Mouse (Mus musculus) midbrain, embryonic 12.5 days (tissue): ENCODE data around the gene Lin54. TPM values are rescaled to one million over a fixed set of nuclear protein-coding genes. Genes with fewer than 3 reads are reported as not detected.
A peak's percentile ranks its signal among the peaks of the same experiment; 100 is the strongest.
"Not testable (repeated sequence)": the region's sequence is repeated elsewhere in the genome, so short reads cannot be mapped to it uniquely, and the experiment has no call there.

Source experiments
- ATAC-seq: fragments of 200-750 bp; cut with Nextera tagmentation; 2 replicates; pipeline ENCODE4 v1.8.0; 2017; ENCODE audit warnings: low read depth, moderate TSS enrichment, moderate library complexity; ENCODE audit not compliant: low FRiP score
- H3K27ac ChIP-seq: fragments of 300-500 bp; sonication (generic); replicated peaks from 2 replicates; pipeline ENCODE4 v1.5.1; 2016; ENCODE audit warnings: mild to moderate bottlenecking
- H3K27me3 ChIP-seq: fragments of 300-500 bp; sonication (generic); 2 replicates; pipeline ENCODE4 v1.6.1; 2016; ENCODE audit warnings: mild to moderate bottlenecking
- H3K36me3 ChIP-seq: fragments of 300-500 bp; sonication (generic); 2 replicates; pipeline ENCODE4 v1.6.1; 2016
- H3K4me1 ChIP-seq: fragments of 300-500 bp; sonication (generic); 2 replicates; pipeline ENCODE4 v1.6.1; 2016
- H3K4me2 ChIP-seq: fragments of 300-500 bp; sonication (generic); replicated peaks from 2 replicates; pipeline ENCODE4 v1.6.1; 2016; ENCODE audit warnings: mild to moderate bottlenecking, moderate library complexity
- H3K4me3 ChIP-seq: fragments of 300-500 bp; sonication (generic); 2 replicates; pipeline ENCODE4 v1.5.1; 2016; ENCODE audit warnings: mild to moderate bottlenecking
- H3K9ac ChIP-seq: fragments of 300-500 bp; sonication (generic); replicated peaks from 2 replicates; pipeline ENCODE4 v1.6.1; 2016; ENCODE audit warnings: mild to moderate bottlenecking, moderate library complexity
- H3K9me3 ChIP-seq: fragments of 300-500 bp; sonication (generic); 2 replicates; pipeline ENCODE4 v1.6.1; 2016; ENCODE audit warnings: mild to moderate bottlenecking
- WGBS: fragments of 180-500 bp; shearing (Covaris S2); methylation state at CpG from one replicate; pipeline ENCODE4 v1.1.7; 2016; 5-methylcytosine and 5-hydroxymethylcytosine counted together
- polyA plus RNA-seq: library from polyadenylated mRNA; unstranded; fragments of >200 nt; fragmentation: Nextera tagmentation; extraction: Ambion mirVana; gene quantifications from 2 replicates; pipeline ENCODE4 v1.2.1, GENCODE M21; 2016

Lin54 gene
- polyA plus RNA-seq, 1 experiment from 2014 or later = 15.3 TPM

DNA sequence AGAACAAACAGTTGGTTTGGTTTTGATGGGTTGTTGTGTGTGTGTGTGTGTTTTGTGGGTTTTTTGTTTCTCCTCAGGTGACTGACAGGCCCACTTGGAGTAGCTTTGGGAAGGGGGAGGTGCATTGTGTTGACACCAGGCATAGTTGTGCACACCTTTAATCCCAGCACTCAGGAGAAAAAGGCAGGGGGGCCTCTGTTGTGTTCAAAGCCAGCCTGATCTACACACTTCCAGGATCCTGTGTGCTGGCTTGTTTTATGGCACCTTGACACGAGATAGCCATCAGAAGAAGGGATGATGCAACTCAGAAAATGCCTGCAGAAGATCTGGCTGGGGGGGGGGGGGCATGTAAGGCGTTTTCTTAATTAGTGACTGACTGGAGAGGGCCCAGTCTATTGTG, 69.5 kb downstream of the Lin54 start:
- Histone ChIP-seq H3K4me2 (no peak overlapping the region), H3K36me3 (peaks cover 21% of the 10 kb centered on the region), H3K4me3 (no peak overlapping the region), H3K9me3 (no peaks in the 10 kb centered on the region), H3K4me1 (peaks cover 30% of the 10 kb centered on the region), H3K27me3 (no peaks in the 10 kb centered on the region), H3K9ac (no peak overlapping the region), H3K27ac (no peak overlapping the region)
- 75% methylated on average over 2 of the region's 2 CpGs for WGBS
- no peak for ATAC-seq

DNA sequence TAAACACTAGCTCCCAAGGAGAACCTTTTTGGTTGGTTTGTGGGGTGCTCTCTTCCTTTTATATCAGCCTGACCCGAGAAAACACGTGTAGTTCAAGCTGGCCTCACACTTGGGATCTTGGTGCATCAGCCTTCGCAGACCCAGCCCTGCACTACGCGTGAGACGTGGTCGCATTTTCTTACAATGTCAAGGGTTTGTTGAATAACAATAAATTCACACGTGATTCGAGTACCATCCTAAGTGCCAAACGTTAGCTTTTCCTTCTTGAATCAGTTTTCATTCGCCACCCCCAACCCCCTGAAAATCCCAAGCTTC, 70.4 kb downstream of the Lin54 start:
- H3K4me3 ChIP-seq = peak overlapping the region; percentile 81
- ATAC-seq = peak; percentile 1; the same call in 1 of the 2 replicates
- no peaks in the 10 kb centered on the region for H3K27me3 ChIP-seq
- H3K4me1 ChIP-seq = peaks cover 38% of the 10 kb centered on the region
- H3K4me2 ChIP-seq = peak overlapping the region; percentile 73
- H3K9me3 ChIP-seq = no peaks in the 10 kb centered on the region
- peaks cover 30% of the 10 kb centered on the region for H3K36me3 ChIP-seq
- H3K9ac ChIP-seq = peak overlapping the region; percentile 80
- WGBS = 4% methylated on average over 11 of the region's 11 CpGs
- H3K27ac ChIP-seq = peak overlapping the region; percentile 91

DNA sequence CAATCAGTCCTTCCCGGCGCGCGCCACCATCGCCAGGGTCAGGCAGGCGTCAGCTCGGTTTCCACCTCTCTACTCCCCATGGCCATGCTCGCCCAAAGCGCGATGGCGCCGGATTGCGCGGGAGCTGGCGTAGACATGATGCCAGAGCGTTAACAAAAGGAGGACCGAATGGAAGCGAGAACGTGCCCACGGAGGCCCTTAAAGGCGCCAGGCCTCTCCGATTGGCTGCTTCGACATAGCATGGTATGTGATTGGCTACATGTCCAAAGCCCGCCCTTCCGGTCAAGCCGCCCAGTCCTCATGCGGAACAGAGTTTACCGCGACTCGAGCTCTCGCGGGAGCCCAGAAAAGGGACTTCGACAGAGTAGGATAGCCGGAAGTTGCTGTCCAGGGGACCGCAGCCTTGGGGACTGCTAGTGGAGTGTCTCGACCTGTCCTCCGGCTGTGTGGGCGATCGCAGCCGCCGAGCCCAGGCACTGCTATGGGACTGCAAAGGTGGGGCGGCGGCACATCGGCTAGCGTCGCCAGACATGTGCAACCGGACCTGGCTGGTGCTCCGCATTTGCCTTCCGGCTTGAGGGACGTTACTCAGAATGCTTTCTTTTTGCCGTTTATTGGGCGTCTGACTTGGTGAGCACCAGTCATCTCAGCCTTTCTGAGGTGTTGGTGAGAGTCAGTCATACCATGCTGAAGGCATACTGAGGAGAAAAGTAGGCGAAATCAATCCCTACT, 70.9 kb downstream of the Lin54 start:
- ATAC-seq = peak; percentile 99
- Histone ChIP-seq H3K27me3 (no peaks in the 10 kb centered on the region), H3K4me3 (peak overlapping the region; percentile 81), H3K4me1 (peaks cover 43% of the 10 kb centered on the region), H3K27ac (peak overlapping the region; percentile 91), H3K4me2 (peak overlapping the region; percentile 95), H3K9me3 (no peaks in the 10 kb centered on the region), H3K36me3 (peaks cover 35% of the 10 kb centered on the region), H3K9ac (peak overlapping the region; percentile 91)
- under 1% methylated on average over 53 of the region's 53 CpGs for WGBS

DNA sequence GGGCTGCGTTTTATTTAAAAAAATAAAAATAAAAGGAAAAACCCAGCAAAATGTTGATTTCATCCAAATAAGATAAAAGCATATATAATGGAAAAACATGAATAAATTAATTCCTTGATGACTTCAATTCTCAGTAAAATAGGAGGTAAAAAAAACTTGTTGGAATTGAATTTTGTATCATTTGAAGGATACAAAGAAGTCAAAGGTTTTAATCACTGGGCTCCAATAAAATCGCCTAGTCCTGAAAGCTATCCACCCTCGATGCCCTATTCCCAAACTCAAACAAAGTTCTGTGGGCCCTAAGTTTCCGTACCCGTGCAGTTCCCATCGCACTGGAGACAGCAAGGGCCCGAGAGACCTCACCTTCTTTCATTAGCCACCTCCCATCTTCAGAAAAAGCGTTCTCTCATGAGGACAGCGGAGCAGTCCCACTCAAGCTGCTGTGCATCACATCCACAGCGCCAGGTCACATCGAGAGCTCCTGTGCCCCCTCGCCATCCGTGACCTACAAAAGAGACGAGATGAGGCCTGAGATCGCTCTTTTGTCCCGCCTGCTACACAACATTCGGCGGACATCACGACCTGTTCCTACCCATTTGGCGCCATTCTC, 71.6 kb downstream of the Lin54 start:
- peak overlapping the region; percentile 95 for H3K4me2 ChIP-seq
- H3K27ac ChIP-seq = peak overlapping the region; percentile 91
- peak overlapping the region; percentile 81 for H3K4me3 ChIP-seq
- no peaks in the 10 kb centered on the region for H3K9me3 ChIP-seq
- peak overlapping the region; percentile 91 for H3K9ac ChIP-seq
- no peak for ATAC-seq
- under 1% methylated on average over 20 of the region's 20 CpGs for WGBS
- no peaks in the 10 kb centered on the region for H3K27me3 ChIP-seq
- peaks cover 49% of the 10 kb centered on the region for H3K4me1 ChIP-seq
- peaks cover 42% of the 10 kb centered on the region for H3K36me3 ChIP-seq

DNA sequence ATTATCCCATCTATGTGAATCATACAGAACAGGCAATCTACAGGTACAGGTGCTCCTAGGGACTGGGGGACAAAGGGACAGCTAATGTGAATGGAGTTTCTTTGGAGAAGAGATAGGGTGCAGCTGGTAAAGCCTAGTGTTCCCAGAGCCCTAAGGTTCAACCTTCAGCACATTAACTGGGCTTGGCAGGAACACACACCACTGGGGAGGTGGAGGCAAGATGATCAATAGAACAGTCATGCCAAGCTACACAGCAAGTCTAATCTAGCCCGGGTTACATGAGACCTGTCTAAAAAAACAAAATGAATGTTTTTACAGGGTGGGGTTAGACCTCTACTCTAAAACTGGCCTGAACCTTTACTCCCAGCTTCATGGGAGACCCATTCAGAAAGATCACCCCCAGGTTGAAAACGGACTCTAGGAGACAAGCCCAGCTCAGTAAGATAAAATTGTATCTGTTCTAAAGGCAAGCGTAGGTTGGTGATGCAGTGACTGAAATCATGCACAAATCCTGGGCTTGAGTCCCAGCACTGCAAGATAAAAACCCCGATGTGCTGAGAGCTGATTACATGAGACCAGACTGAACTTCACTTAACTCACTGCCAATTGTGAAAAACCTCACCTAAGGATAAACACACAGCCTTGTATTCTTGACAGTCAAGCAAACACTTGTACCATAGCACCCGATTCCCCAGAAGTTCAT, 72.3 kb downstream of the Lin54 start:
- Histone ChIP-seq H3K9me3 (no peaks in the 10 kb centered on the region), H3K9ac (peak overlapping the region; percentile 91), H3K27me3 (no peaks in the 10 kb centered on the region), H3K4me2 (peak overlapping the region; percentile 95), H3K36me3 (peaks cover 49% of the 10 kb centered on the region), H3K4me3 (peak overlapping the region; percentile 81), H3K4me1 (peaks cover 56% of the 10 kb centered on the region), H3K27ac (peak overlapping the region; percentile 4)
- no peak for ATAC-seq
- 14% methylated on average over 5 of the region's 5 CpGs for WGBS

DNA sequence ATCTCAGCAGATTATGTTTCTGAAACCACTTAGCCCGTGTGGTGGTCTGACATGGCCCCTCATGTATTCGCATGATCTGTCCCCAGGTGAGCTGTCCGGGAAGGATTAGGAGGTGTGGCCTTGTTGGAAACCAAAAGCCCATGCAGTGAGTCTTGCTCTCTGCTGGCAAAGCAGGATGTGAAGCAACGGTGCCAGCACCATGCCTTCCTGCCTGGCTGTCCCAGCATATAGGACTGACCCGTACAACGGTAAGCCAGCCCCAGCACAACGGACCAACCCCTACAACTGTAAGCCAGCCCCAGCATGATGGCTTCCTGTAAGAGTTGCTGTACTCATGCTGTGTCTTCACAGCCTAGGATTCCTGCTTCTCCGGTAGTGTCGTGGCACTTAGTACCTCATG, 73.2 kb downstream of the Lin54 start:
- peaks cover 64% of the 10 kb centered on the region for H3K4me1 ChIP-seq
- H3K4me2 ChIP-seq = peak overlapping the region; percentile 95
- H3K27ac ChIP-seq = no peak overlapping the region
- no peaks in the 10 kb centered on the region for H3K9me3 ChIP-seq
- H3K9ac ChIP-seq = peak overlapping the region; percentile 91
- H3K36me3 ChIP-seq = peaks cover 58% of the 10 kb centered on the region
- no peak for ATAC-seq
- 72% methylated on average over 9 of the region's 9 CpGs for WGBS
- H3K27me3 ChIP-seq = no peaks in the 10 kb centered on the region
- peak overlapping the region; percentile 81 for H3K4me3 ChIP-seq

DNA sequence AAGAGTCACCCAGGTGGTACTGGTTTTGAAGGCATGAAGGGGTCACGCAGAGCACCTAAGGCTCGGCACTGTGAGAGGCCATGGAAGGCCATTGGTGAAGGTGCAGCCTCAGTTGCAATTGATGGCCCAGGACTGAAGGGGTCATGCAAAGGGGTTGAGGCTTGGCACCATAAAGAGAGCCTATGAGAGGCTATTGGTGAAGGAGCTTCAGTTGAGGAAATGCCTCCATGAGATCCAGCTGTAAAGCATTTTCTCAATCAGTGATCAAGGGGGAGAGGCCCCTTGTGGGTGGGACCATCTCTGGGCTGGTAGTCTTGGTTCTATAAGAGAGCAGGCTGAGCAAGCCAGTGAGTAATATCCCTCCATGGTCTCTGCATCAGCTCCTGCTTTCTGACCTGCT, 74.6 kb downstream of the Lin54 start:
- not testable (repeated sequence) for H3K4me3 ChIP-seq, H3K9me3 ChIP-seq, H3K9ac ChIP-seq, H3K27me3 ChIP-seq, H3K27ac ChIP-seq, ATAC-seq
- 92% methylated on average over 2 of the region's 2 CpGs for WGBS
- peaks cover 65% of the 10 kb centered on the region for H3K4me1 ChIP-seq
- peaks cover 72% of the 10 kb centered on the region for H3K36me3 ChIP-seq
- peak overlapping the region; percentile 95; the same call in 1 of the 2 replicates for H3K4me2 ChIP-seq

DNA sequence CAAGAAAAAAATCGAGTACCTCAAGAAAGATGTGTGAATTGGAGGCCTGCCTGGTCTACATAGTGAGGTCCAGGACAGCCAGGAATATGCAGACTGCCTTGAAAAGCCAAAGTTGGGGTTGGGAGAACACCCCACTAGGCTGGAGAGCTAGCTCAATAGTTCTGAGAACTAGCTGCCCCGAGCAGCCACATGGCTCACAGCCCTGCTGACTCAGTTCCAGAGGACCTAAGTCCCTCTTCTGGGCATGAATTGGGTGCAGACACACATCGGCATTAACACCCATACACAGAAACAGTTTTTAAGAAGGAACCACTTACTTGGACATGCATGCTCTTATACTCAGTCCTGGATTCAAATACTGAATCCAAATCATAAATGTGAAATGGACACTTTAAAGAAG, 76.2 kb downstream of the Lin54 start:
- ATAC-seq = no peak
- no peak overlapping the region for H3K4me3 ChIP-seq
- no peak overlapping the region for H3K27ac ChIP-seq
- peaks cover 86% of the 10 kb centered on the region for H3K36me3 ChIP-seq
- no peaks in the 10 kb centered on the region for H3K27me3 ChIP-seq
- 90% methylated on average over 3 of the region's 3 CpGs for WGBS
- no peaks in the 10 kb centered on the region for H3K9me3 ChIP-seq
- H3K9ac ChIP-seq = peak overlapping the region; percentile 15; the same call in 1 of the 2 replicates
- H3K4me1 ChIP-seq = peaks cover 57% of the 10 kb centered on the region
- peak overlapping the region; percentile 18 for H3K4me2 ChIP-seq

DNA sequence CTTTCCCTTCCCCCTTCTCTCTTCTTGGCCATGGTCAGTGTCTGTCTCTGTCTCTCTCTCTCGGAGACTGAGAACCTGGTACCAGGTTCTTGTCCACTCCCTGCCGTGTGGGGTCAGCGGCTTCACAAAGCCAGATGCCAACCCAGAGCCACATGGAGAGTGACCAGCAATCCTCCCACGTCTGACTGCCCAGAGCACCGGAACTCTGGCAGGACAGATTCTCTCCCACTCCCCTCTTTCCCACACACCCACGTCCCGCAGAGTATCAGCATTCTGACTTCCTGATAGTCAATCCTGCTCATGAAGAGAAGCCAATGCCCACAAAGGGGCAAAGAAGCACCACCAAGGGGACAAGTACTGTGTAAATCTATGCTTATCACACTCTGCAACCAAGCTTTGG, 76.8 kb downstream of the Lin54 start:
- H3K4me2 ChIP-seq = no peak overlapping the region

DNA sequence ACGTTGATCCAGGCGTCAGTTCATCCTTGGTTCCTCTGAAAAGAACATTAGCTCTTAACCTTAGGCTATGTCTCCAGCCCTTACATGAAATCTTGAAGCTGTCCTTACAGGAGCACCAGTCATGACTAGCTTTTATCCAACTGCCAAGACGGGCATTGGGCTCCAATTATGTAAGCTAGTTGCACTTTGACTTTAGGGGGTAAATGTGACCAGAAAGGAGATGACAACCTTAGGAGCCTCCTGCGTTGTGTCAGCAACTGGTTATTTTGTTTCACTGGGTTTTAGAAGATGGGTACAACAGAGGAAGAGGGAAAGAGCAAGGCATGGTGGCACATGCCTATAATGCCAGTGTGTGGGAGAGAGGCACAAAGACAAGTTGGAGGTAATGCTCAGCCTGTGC, 81.6 kb downstream of the Lin54 start:
- Histone ChIP-seq H3K9ac (no peak overlapping the region), H3K36me3 (peaks cover 59% of the 10 kb centered on the region), H3K4me2 (no peak overlapping the region), H3K27me3 (no peaks in the 10 kb centered on the region), H3K9me3 (no peaks in the 10 kb centered on the region), H3K4me1 (peaks cover 30% of the 10 kb centered on the region), H3K4me3 (no peak overlapping the region), H3K27ac (no peak overlapping the region)
- 72% methylated on average over 4 of the region's 4 CpGs for WGBS
- no peak for ATAC-seq

More for the DNA sequence above, 76.8 kb downstream of the Lin54 start:
- H3K36me3 ChIP-seq = peaks cover 92% of the 10 kb centered on the region
- peak overlapping the region; percentile 20; the same call in 1 of the 2 replicates for H3K9ac ChIP-seq
- peaks cover 57% of the 10 kb centered on the region for H3K4me1 ChIP-seq
- H3K27me3 ChIP-seq = no peaks in the 10 kb centered on the region
- H3K9me3 ChIP-seq = no peaks in the 10 kb centered on the region
- no peak for ATAC-seq
- no peak overlapping the region for H3K4me3 ChIP-seq
- WGBS = 73% methylated on average over 7 of the region's 7 CpGs
- no peak overlapping the region for H3K27ac ChIP-seq

DNA sequence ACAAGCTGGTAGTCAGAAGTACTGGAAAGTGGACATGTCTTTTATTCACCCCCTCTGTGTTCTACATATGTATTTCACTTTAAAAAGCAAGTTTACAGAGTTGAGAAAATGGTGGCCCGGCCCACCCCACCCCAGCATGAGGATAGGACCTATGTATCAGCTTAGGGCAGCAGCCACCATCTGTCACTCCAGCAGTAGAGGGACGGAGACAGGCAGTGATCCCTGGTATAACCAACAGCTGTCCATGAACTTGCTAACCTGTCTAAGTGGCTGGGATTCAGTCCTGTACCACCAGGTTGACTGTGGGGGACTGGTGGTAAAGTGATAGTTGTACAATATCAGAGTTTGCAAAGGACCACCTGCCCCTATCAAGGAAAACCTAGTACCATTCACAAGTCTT, 82.4 kb downstream of the Lin54 start:
- Histone ChIP-seq H3K4me3 (no peak overlapping the region), H3K9me3 (no peaks in the 10 kb centered on the region)

More for the DNA sequence above, 82.4 kb downstream of the Lin54 start:
- Histone ChIP-seq H3K9ac (no peak overlapping the region), H3K27me3 (no peaks in the 10 kb centered on the region), H3K36me3 (peaks cover 51% of the 10 kb centered on the region), H3K4me1 (peaks cover 22% of the 10 kb centered on the region; the same call in 1 of the 2 replicates), H3K4me2 (no peak overlapping the region), H3K27ac (no peak overlapping the region)
- WGBS = 78% methylated on average over 2 of the region's 2 CpGs
- ATAC-seq = no peak
